Mouse (Mus musculus) CD4-positive, CD25-positive, alpha-beta regulatory T cell, adult 2 months (primary cell): ENCODE data around the gene Pla2g7.
A peak's percentile ranks its signal among the peaks of the same experiment; 100 is the strongest.

ENCODE experiments used
- DNase-seq: peaks from one replicate; pipeline ENCODE4 v3.0.0-alpha.2; 2012; ENCODE audit warnings: low read depth, low spot score

The Pla2g7 gene

GRCm38 (mm10) chr17:43645136-43645535 lies 77.2 kb downstream of the Pla2g7 start:
- DNase-seq: peak; percentile 7

- DNase-seq: no peak
These were observed 79.0 kb downstream of the Pla2g7 start for GRCm38 (mm10) chr17:43646925-43647324.

GRCm38 (mm10) chr17:43649641-43650436 lies 81.9 kb downstream of the Pla2g7 start:
- peak; percentile 51 for DNase-seq

- peak; percentile 32 for DNase-seq
These were observed 83.6 kb downstream of the Pla2g7 start for GRCm38 (mm10) chr17:43651314-43652046.
